Mouse (Mus musculus) monocyte, adult 5-6 weeks (primary cell): ENCODE data around the gene 1700016K19Rik. TPM values are rescaled to one million over a fixed set of nuclear protein-coding genes. Genes with fewer than 3 reads are reported as not detected.
"Not testable (repeated sequence)": the region's sequence is repeated elsewhere in the genome, so short reads cannot be mapped to it uniquely, and the experiment has no call there.

Experiments used
- ATAC-seq: fragments of 153-309, 156-312 bp; replicated peaks from 2 replicates; pipeline ENCODE4 v1.8.0; 2017; ENCODE audit warnings: mild to moderate bottlenecking; ENCODE audit not compliant: low TSS enrichment, insufficient number of reproducible peaks, severe bottlenecking, poor library complexity, low FRiP score
- total RNA-seq: library from RNA; stranded (forward); fragments of 200-1000, 200-491, 200-594 nt; gene quantifications from 3 replicates; pipeline ENCODE4 v1.2.3, GENCODE M21; 2017

Gene 1700016K19Rik
- total RNA-seq, 1 experiment from 2014 or later, result not detected

DNA sequence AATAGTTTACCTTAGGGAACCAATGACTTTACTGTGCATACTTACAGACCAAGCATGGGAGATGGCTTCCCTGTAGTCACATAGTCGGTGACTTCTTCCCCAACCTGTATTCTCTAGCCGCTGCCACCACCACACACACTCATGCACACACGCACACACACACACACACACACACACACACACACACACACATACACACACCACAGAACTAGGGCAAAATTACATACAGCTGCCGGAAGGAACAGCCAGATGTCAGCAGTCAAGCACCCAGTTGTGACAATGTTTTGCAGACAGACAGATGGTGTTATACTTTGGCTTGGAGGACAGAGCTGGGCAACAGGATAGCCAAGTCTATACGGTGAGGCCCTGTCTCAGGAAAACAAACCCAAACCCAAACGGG is 21.7 kb upstream of the 1700016K19Rik start:
- ATAC-seq, result no peak; the same call in 1 of the 2 replicates

GRCm38 (mm10) chr11:75980413-75980812 is 19.3 kb upstream of the 1700016K19Rik start:
- no peak for ATAC-seq

DNA sequence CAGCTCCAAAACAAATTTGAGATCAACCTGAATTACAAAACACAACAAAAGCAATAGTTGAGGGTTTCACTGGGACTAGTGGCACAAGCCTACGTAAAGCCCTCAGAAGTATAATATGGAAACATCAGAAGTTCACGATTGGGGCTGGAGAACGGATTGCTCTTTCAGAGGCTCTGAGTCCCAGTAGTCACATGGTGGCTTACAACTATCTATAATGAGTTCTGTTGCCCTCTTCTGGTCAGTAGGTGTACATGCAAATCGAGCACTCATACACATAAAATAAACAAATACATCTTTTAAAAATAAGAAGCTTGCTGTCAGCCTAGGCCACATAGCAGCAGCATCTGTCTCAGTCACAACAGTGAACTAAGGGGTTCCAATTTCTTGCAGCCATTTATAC is 16.5 kb upstream of the 1700016K19Rik start:
- 0 out of 2 replicates have a peak, but pooled peaks have one; percentile 40 for ATAC-seq

DNA sequence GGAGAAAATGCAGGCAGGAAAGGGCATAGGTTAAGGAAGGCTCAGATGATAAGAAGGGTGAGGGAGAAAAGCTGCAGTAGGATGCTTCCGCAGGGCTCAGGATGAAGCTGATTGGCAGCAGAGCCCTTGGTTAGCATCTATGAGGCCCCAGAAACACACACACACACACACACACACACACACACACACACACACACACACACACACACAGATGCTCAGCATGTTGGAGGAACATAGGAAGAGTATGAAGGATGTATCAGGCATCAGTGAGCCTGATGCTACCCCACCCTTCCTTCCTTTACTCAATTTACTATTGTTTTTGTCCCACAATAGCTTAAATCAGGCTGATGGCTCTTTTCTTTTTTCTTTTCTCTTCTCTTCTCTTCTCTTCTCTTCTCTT is 15.1 kb upstream of the 1700016K19Rik start:
- no peak for ATAC-seq

DNA sequence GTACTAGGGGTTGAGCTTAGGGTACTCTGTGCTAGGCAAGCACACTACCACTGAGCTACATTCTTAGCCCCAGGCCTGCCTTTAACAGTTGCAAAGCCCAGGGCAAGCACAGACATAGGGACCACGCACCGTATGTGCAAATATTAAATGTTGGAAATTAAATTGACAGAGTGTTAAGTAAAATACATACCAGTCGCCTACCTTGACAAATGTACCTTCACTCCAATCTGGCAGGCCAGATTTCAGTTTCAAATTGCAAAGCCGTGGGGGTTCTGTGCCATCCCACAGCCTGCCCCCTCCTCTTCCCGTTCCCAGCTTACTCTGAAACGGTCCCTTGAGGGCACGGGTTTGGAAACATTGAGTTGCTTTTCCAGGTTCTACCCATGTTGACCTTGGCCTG is 13.8 kb upstream of the 1700016K19Rik start:
- no peak for ATAC-seq

DNA sequence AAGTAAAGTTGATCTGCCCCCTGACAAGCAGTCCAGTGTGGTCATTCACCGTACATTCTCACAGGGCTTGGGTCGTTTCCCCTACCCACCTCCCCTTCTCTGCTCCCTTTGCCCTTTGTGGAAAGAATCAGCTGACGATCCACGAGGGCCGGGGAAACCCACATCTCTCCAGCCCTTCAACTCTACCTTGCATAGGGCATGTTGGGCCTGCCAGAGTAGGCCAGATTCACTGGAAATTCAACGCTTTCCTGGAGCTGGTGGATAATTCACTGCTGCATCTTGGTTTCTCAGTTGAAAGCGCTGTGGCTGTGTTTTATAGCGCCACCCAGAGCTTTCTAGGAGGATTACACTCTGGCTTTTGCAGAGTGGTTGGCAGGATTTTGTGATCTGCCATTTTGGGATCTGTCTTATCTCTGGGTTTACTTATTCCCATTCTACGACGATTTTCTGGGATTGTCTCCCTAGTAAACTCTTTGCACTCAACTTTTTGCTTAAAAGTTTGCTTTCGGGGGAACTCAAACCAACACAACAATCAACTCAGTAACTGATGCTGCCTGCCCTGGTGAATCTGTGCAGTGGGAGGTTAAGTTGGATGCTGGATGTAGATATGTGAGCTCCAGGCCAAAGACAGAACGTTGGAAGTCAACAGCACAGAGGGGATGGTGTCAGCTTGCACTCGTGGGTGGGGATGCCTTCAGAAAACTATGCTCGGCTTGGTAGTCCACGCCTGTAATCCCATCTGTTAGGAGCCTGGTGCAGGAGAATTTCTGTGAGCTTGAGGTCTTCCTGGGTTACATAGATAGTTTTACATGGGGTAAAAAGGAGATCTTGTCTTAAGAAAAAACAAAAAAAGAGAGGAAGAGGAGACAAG is 8.5 kb upstream of the 1700016K19Rik start:
- ATAC-seq, result no peak

- ATAC-seq, result no peak
Observed at GRCm38 (mm10) chr11:75991911-75992310, 7.8 kb upstream of the 1700016K19Rik start.

DNA sequence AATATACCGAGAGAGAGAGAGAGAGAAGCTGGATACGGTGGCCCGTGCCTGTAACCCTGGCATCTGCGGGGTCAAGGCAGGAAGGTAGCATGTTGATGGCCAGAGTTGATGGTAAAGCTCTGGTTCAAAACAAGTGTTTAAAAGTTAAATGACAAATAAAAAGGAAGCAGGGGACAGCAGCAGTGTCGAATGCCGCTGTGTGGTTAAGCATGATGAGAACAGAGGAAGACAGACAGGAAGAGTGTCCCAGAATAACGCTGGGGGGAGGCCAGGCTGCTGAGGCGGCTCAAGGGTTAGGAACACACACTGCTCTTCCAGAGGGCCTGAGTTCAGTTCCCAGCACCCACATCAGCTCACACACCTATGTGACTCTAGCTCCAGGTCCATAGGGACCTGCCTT is 7.2 kb upstream of the 1700016K19Rik start:
- ATAC-seq, result no peak

- no peak for ATAC-seq
Observed at GRCm38 (mm10) chr11:75994357-75994756, 5.4 kb upstream of the 1700016K19Rik start.

DNA sequence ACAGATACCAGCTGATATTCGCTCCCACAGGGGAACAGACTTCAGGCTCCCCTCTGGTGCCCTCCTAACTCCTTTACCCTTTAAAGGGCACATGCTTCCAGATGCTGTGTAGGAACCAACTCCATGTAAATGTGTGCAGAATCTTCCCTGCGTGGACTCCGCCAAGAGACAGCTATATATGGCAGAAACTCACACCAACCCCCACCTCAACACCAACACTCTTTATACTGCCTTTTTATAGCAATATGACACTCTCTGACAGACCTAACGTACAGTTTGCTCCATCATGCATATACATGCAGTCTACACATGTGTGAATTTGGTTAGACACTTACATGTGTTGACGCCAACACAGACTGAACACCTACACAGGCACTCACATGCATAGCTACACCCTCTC is 989 bp downstream of the 1700016K19Rik start:
- no peak for ATAC-seq

DNA sequence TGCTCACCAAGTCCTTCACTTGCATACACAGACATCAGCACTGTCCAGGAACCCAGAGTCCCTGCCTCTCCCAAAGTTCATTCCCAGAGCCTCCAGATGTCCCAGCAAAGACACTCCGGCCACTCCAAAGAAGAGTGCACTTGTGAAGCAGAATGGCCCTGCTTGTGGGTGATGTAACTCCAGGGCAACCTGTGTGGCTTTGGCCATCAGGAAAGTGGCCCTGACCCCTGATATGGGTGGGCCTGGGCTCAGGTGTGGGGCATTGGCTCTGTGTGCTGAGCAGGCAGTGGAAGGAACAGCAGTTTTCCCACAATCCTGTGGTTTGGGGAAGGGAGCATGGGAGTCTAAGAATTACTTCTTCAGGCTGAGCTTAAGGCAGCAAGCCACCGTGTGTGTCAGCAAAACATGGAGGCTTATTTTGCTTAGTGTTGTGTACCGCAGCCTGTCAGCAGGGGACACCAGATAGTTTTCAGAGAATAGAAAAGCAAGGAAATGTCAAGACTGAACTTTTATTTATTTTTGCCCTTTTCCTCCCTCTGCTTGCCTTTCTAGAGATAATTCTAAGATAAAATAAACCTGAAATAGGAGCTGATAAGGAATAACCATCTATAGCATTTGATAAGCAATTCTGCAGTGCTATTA is 1.6 kb downstream of the 1700016K19Rik start:
- no peak for ATAC-seq

DNA sequence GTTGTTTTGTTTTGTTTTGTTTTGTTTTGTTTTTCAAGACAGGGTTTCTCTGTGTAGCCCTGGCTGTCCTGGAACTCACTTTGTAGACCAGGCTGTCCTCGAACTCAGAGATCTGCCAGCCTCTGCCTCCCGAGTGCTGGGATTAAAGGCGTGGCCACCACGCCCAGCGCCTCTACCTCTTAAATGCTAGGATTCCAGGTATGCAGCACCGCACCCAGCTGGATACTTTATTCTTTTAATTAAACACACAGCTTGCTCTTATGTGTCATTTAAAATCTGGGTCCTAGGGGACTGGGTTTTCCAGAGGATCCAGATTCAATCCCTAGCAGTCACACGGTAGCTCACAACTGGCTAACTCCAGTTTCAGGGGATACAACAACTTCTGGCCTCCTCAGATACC is 4.6 kb downstream of the 1700016K19Rik start:
- ATAC-seq, result not testable (repeated sequence)

DNA sequence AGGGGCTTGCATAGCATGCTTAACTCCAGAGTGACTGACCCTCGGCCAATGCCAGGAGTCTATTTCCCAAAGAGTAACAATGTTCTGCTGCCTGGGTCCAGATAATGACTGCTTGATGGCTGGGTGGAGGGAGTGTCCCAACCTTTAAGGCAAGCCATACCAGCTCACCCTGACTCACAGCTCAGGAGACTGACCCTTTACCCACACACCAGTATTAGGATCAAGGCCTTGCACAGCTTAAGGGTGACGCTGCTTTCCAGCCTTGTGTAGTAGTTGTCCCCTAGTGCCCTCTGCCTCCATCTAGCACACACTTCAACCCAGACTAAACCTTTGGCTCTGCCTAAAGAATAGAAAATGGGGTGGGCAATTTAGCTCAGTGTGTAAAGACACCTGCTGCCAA is 8.4 kb downstream of the 1700016K19Rik start:
- no peak for ATAC-seq

- no peak for ATAC-seq
Observed at GRCm38 (mm10) chr11:76009101-76009500, 9.4 kb downstream of the 1700016K19Rik start.

GRCm38 (mm10) chr11:76010838-76011624 is 11.3 kb downstream of the 1700016K19Rik start:
- ATAC-seq, result no peak

DNA sequence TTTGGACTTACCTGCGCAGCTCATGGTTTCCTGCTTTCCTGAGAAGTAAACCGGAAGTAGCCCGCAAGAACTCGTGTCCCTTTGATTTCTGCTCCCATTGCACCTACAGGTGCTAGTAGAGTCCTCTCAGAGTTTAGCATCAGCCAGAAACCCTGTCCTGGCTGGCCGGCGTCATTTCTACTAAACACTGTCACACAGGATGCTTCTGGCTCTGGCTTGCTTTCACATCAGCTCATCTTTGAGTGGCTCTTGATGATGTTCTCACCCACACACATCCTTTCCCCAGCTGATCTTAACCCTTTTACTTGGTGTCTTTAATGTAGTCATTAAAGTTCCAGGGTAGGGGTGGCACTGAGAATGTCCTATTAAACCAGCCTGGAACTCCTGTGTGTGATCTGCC is 15.5 kb downstream of the 1700016K19Rik start:
- ATAC-seq, result no peak

GRCm38 (mm10) chr11:76015814-76016213 is 16.1 kb downstream of the 1700016K19Rik start:
- ATAC-seq, result no peak

- no peak for ATAC-seq
Observed at GRCm38 (mm10) chr11:76019879-76020278, 20.2 kb downstream of the 1700016K19Rik start.

DNA sequence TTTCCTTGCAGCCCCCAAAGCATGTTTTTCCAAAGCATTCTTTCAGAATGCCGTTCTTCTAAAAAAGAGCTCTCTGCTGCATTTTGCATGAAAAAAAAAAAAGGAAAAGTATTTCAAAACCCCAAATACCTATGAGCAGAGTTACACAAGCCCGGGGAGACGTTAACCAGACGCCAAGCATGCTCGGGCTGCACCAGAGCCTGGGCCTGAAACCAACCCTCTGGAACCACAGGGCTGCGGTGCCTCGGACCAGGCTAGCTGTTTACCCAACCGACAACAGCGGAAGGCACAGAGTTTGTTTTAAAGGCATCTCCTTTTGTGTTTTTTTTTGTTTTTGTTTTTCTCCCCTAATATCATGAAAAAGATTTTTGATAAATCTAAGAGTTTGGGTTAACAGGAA is 21.2 kb downstream of the 1700016K19Rik start:
- no peak for ATAC-seq
